Mouse (Mus musculus): ENCODE measurements around the gene Poln. TPM values are rescaled to one million over a fixed set of nuclear protein-coding genes. Genes with fewer than 3 reads are reported as not detected.
A peak's percentile ranks its signal among the peaks of the same experiment; 100 is the strongest.

Gene Poln
- polyA plus RNA-seq, 1 experiment from 2014 or later, result 0.54 TPM

DNA sequence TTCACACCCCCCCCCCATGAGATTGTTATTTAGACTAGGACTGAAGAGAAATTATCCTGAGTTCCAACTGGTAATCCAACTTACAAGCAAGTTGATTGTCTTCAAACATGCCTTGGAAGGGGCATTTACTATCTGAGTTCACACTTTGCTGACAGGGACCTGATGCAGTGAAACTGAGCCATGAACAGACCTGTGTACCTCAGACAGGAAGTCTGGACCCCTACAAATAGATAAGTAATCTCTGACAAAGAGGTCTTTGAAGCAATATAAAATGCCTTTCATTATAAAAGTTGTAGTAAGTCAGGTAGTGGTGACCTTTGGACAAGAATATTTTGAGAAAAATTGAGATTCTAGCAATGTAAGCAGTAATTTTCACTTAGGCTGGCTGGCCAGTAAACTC lies 20.8 kb downstream of the Poln start:
- Histone ChIP-seq H3K27ac (no peak overlapping the region), H3K4me1 (replicated peaks) (no peaks in the 10 kb centered on the region), H3K36me3 (peaks cover 20% of the 10 kb centered on the region), H3K9me3 (no peaks in the 10 kb centered on the region), H3K4me3 (no peak overlapping the region), H3K27me3 (ENCODE audit: insufficient read depth, poor library complexity, severe bottlenecking) (no peaks in the 10 kb centered on the region)
- DNase-seq (ENCODE audit: low spot score), result no peak

DNA sequence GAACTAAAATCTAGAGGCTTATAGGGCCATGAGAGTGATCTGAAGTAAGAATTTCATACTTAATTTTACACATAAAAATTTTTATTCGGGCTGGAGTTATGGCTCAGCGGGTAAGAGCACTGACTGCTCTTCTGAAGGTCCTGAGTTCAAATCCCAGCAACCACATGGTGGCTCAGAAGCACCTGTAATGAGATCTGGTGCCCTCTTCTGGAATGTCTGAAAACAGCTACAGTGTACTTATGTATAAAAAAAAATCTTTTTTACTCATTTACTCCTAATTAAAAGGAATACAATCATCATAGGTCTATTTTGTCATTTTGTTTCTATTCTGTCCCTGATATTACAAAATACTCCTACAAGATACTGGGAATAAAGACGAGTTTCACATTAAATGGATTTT lies 21.7 kb downstream of the Poln start:
- Histone ChIP-seq H3K27ac (no peak overlapping the region), H3K4me3 (no peak overlapping the region), H3K27me3 (ENCODE audit: insufficient read depth, poor library complexity, severe bottlenecking) (no peaks in the 10 kb centered on the region), H3K36me3 (peaks cover 11% of the 10 kb centered on the region), H3K4me1 (replicated peaks) (no peaks in the 10 kb centered on the region), H3K9me3 (no peaks in the 10 kb centered on the region)
- no peak for DNase-seq (ENCODE audit: low spot score)
- WGBS, result 93% methylated on average over 3 of the region's 3 CpGs

DNA sequence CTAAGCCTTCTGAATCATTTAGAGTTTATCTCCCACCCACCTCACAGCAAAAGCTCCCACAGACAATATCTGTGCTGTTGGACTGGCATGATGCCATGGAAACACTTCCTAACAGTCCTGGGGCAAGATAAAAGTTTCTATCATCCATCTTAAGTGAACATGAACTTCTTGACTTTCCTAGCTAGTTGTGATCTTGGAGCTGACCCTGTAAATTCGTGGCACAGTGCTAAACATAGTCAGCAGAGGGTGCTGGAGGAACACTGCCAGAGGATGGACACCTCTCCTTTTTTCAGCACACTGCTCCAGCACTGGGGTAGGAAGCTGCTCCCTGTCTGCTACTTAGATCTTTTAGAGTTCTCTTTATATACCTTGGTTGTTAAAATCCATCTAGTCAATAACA lies 29.5 kb downstream of the Poln start:
- H3K9me3 ChIP-seq, result no peaks in the 10 kb centered on the region
- WGBS, result 8% methylated on average over 1 of the region's 1 CpGs
- DNase-seq (ENCODE audit: low spot score), result no peak

GRCm38 (mm10) chr5:34132731-34133130 lies 36.5 kb downstream of the Poln start:
- Histone ChIP-seq H3K36me3 (no peaks in the 10 kb centered on the region), H3K27ac (no peak overlapping the region), H3K27me3 (ENCODE audit: insufficient read depth, poor library complexity, severe bottlenecking) (no peaks in the 10 kb centered on the region), H3K9me3 (no peaks in the 10 kb centered on the region), H3K4me3 (no peak overlapping the region), H3K4me1 (replicated peaks) (no peaks in the 10 kb centered on the region)
- no peak for DNase-seq (ENCODE audit: low spot score)
- 82% methylated on average over 2 of the region's 2 CpGs for WGBS

More for the DNA sequence above, 29.5 kb downstream of the Poln start:
- Histone ChIP-seq H3K4me3 (no peak overlapping the region), H3K36me3 (no peaks in the 10 kb centered on the region), H3K27me3 (ENCODE audit: insufficient read depth, poor library complexity, severe bottlenecking) (no peaks in the 10 kb centered on the region), H3K27ac (no peak overlapping the region), H3K4me1 (replicated peaks) (no peaks in the 10 kb centered on the region)

- DNase-seq (ENCODE audit: low spot score), result no peak
- H3K9me3 ChIP-seq, result no peaks in the 10 kb centered on the region
- H3K36me3 ChIP-seq, result no peaks in the 10 kb centered on the region
- H3K4me1 ChIP-seq (replicated peaks), result no peaks in the 10 kb centered on the region
- no peaks in the 10 kb centered on the region for H3K27me3 ChIP-seq (ENCODE audit: insufficient read depth, poor library complexity, severe bottlenecking)
- no peak overlapping the region for H3K4me3 ChIP-seq
- H3K27ac ChIP-seq, result no peak overlapping the region
- WGBS, result 39% methylated on average over 1 of the region's 1 CpGs
These were observed 45.1 kb downstream of the Poln start for GRCm38 (mm10) chr5:34124131-34124530.

GRCm38 (mm10) chr5:34119121-34119856 lies 50.0 kb downstream of the Poln start:
- no peaks in the 10 kb centered on the region for H3K4me1 ChIP-seq (replicated peaks)
- no peaks in the 10 kb centered on the region for H3K9me3 ChIP-seq
- no peak overlapping the region for H3K27ac ChIP-seq
- no peak for DNase-seq (ENCODE audit: low spot score)
- no peaks in the 10 kb centered on the region for H3K36me3 ChIP-seq
- 80% methylated on average over 3 of the region's 3 CpGs for WGBS
- no peaks in the 10 kb centered on the region for H3K27me3 ChIP-seq (ENCODE audit: insufficient read depth, poor library complexity, severe bottlenecking)
- H3K4me3 ChIP-seq, result no peak overlapping the region

DNA sequence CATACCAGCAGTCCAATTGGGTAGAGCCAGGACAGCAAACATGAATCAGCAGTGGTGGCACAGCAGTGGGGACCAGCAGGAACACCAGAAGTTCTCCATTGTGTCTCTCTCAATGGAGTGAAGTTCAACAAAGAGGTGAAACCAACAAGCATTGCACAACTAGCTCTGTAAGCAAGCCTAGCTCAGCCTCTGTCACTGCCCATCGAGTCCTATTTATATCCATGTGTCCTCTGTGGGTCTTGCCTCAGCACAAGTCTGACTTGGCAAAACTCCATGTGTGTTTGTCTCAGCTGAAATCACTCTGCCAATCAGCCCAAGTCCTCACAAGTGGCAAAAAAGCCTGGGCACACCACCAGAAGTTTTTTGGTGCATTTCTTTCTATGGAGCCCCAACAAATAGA lies 63.6 kb downstream of the Poln start:
- Histone ChIP-seq H3K27me3 (ENCODE audit: insufficient read depth, poor library complexity, severe bottlenecking) (no peaks in the 10 kb centered on the region), H3K4me1 (replicated peaks) (no peaks in the 10 kb centered on the region), H3K36me3 (no peaks in the 10 kb centered on the region), H3K27ac (no peak overlapping the region), H3K9me3 (no peaks in the 10 kb centered on the region), H3K4me3 (no peak overlapping the region)
- WGBS, result 77% methylated on average over 1 of the region's 1 CpGs
- no peak for DNase-seq (ENCODE audit: low spot score)

GRCm38 (mm10) chr5:34097333-34097732 lies 71.9 kb downstream of the Poln start:
- Histone ChIP-seq H3K4me3 (no peak overlapping the region), H3K36me3 (no peaks in the 10 kb centered on the region), H3K27ac (no peak overlapping the region), H3K27me3 (ENCODE audit: insufficient read depth, poor library complexity, severe bottlenecking) (0 out of 2 replicates have a peak, but pooled peaks cover 4% of the 10 kb centered on the region), H3K4me1 (replicated peaks) (no peaks in the 10 kb centered on the region), H3K9me3 (no peaks in the 10 kb centered on the region)
- DNase-seq (ENCODE audit: low spot score), result peak; percentile 15
- 16% methylated on average over 1 of the region's 1 CpGs for WGBS

- Histone ChIP-seq H3K9me3 (no peaks in the 10 kb centered on the region), H3K36me3 (no peaks in the 10 kb centered on the region), H3K4me1 (replicated peaks) (no peaks in the 10 kb centered on the region), H3K4me3 (no peak overlapping the region), H3K27me3 (ENCODE audit: insufficient read depth, poor library complexity, severe bottlenecking) (0 out of 2 replicates have a peak, but pooled peaks cover 4% of the 10 kb centered on the region), H3K27ac (no peak overlapping the region)
- DNase-seq (ENCODE audit: low spot score), result no peak
- 84% methylated on average over 2 of the region's 2 CpGs for WGBS
These were observed 76.2 kb downstream of the Poln start for GRCm38 (mm10) chr5:34093021-34093420.

DNA sequence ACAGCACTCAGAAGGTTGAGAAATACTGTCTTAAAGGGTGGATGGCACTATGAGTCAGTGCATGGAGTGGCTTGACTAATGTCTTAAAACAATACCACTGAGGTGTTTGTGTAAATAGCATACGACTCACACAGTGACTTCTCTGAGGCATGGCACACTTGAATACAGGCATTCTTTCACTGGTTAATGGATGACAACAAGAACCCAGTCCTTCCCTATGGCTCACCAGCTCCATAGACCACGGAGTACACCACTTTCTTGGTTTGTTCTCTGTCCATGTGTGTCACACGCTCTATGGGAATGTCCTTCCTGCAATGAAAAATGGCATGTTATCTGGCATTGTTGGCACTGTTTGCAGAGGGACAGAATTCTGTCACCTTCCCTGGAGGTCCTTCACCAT lies 136.7 kb downstream of the Poln start:
- no peak for DNase-seq (ENCODE audit: low spot score)
- no peaks in the 10 kb centered on the region for H3K36me3 ChIP-seq
- WGBS, result 73% methylated on average over 3 of the region's 3 CpGs
- H3K27ac ChIP-seq, result no peak overlapping the region
- no peaks in the 10 kb centered on the region for H3K4me1 ChIP-seq (replicated peaks)
- H3K27me3 ChIP-seq (ENCODE audit: insufficient read depth, poor library complexity, severe bottlenecking), result no peaks in the 10 kb centered on the region
- no peaks in the 10 kb centered on the region for H3K9me3 ChIP-seq
- H3K4me3 ChIP-seq, result no peak overlapping the region

DNA sequence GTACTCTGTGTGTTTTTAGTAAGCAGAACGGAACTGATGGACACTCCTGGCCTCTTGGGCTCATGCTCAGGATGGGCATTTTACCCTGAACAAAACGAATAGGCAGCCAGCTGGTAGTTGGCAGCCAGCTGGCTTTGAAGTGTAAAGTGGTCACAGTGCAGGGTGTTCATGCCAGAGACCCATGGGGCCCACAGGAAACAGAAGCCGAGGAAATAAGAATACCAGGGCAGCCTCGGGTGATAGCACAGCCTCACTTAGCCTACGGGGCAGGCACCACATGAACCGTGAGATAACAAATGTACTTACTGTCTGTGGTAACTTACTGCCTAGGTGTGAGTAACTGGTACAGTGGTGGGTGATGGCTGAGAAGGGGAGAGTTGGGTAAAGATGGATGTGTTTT lies 138.2 kb downstream of the Poln start:
- Histone ChIP-seq H3K4me3 (no peak overlapping the region), H3K4me1 (replicated peaks) (no peaks in the 10 kb centered on the region), H3K27ac (no peak overlapping the region), H3K27me3 (ENCODE audit: insufficient read depth, poor library complexity, severe bottlenecking) (no peaks in the 10 kb centered on the region), H3K36me3 (no peaks in the 10 kb centered on the region), H3K9me3 (no peaks in the 10 kb centered on the region)
- DNase-seq (ENCODE audit: low spot score), result no peak
- 78% methylated on average over 6 of the region's 6 CpGs for WGBS

GRCm38 (mm10) chr5:34030101-34030500 lies 139.1 kb downstream of the Poln start:
- Histone ChIP-seq H3K27ac (no peak overlapping the region), H3K4me3 (no peak overlapping the region), H3K36me3 (no peaks in the 10 kb centered on the region), H3K27me3 (ENCODE audit: insufficient read depth, poor library complexity, severe bottlenecking) (no peaks in the 10 kb centered on the region), H3K4me1 (replicated peaks) (no peaks in the 10 kb centered on the region), H3K9me3 (no peaks in the 10 kb centered on the region)
- WGBS, result 71% methylated on average over 4 of the region's 4 CpGs
- no peak for DNase-seq (ENCODE audit: low spot score)

- H3K36me3 ChIP-seq, result no peaks in the 10 kb centered on the region
These were observed 150.3 kb downstream of the Poln start for GRCm38 (mm10) chr5:34018968-34019367.

GRCm38 (mm10) chr5:34014652-34015051 lies 154.6 kb downstream of the Poln start:
- H3K27ac ChIP-seq, result no peak overlapping the region
- no peaks in the 10 kb centered on the region for H3K9me3 ChIP-seq
- 77% methylated on average over 1 of the region's 1 CpGs for WGBS
- no peaks in the 10 kb centered on the region for H3K4me1 ChIP-seq (replicated peaks)
- H3K36me3 ChIP-seq, result no peaks in the 10 kb centered on the region
- H3K27me3 ChIP-seq (ENCODE audit: insufficient read depth, poor library complexity, severe bottlenecking), result no peaks in the 10 kb centered on the region
- no peak overlapping the region for H3K4me3 ChIP-seq
- no peak for DNase-seq (ENCODE audit: low spot score)

More at GRCm38 (mm10) chr5:34018968-34019367, 150.3 kb downstream of the Poln start:
- Histone ChIP-seq H3K27ac (no peak overlapping the region), H3K27me3 (ENCODE audit: insufficient read depth, poor library complexity, severe bottlenecking) (no peaks in the 10 kb centered on the region), H3K9me3 (no peaks in the 10 kb centered on the region), H3K4me3 (no peak overlapping the region), H3K4me1 (replicated peaks) (no peaks in the 10 kb centered on the region)
- WGBS, result 81% methylated on average over 4 of the region's 4 CpGs
- DNase-seq (ENCODE audit: low spot score), result no peak

All from hindbrain, embryonic 10.5 days (tissue).